Mouse (Mus musculus) embryonic facial prominence, embryonic 14.5 days (tissue): ENCODE results near the gene Tmem8. TPM values are rescaled to one million over a fixed set of nuclear protein-coding genes. Genes with fewer than 3 reads are reported as not detected.
"Not testable (repeated sequence)": the region's sequence is repeated elsewhere in the genome, so short reads cannot be mapped to it uniquely, and the experiment has no call there.

Experiments used
- ATAC-seq: fragments of 200-750 bp; cut with Nextera tagmentation; 2 replicates; pipeline ENCODE4 v1.8.0; 2017; ENCODE audit warnings: low read depth, moderate number of reproducible peaks, moderate TSS enrichment
- DNase-seq: peaks from one replicate; pipeline ENCODE4 v3.0.0-alpha.2; 2015; ENCODE audit warnings: low spot score
- H3K27ac ChIP-seq: fragments of 300-500 bp; sonication (generic); replicated peaks from 2 replicates; pipeline ENCODE4 v1.5.1; 2014; ENCODE audit warnings: low read depth, mild to moderate bottlenecking, low read length, moderate library complexity
- H3K27me3 ChIP-seq: fragments of 300-500 bp; sonication (generic); replicated peaks from 2 replicates; pipeline ENCODE4 v1.6.1; 2014; ENCODE audit warnings: low read length; ENCODE audit not compliant: control insufficient read depth, insufficient read depth
- H3K36me3 ChIP-seq: fragments of 300-500 bp; sonication (generic); 2 replicates; pipeline ENCODE4 v1.6.1; 2014; ENCODE audit warnings: low read length, mixed read lengths; ENCODE audit not compliant: control insufficient read depth, insufficient read depth
- H3K4me1 ChIP-seq: fragments of 300-500 bp; sonication (generic); 2 replicates; pipeline ENCODE4 v1.6.1; 2014; ENCODE audit warnings: antibody characterized with exemption, low read length; ENCODE audit not compliant: control insufficient read depth, insufficient read depth
- H3K4me2 ChIP-seq: fragments of 300-500 bp; sonication (generic); 2 replicates; pipeline ENCODE4 v1.6.1; 2014; ENCODE audit warnings: low read depth, mild to moderate bottlenecking, low read length, moderate library complexity, mixed read lengths
- H3K4me3 ChIP-seq: fragments of 300-500 bp; sonication (generic); 2 replicates; pipeline ENCODE4 v1.5.1; 2014; ENCODE audit warnings: low read depth, mild to moderate bottlenecking, low read length
- H3K9ac ChIP-seq: fragments of 300-500 bp; sonication (generic); 2 replicates; pipeline ENCODE4 v1.6.1; 2014; ENCODE audit warnings: low read depth, mild to moderate bottlenecking, low read length, moderate library complexity, mixed read lengths
- H3K9me3 ChIP-seq: fragments of 300-500 bp; sonication (generic); 2 replicates; pipeline ENCODE4 v1.6.1; 2016; ENCODE audit warnings: low read length; ENCODE audit not compliant: control insufficient read depth
- WGBS: fragments of 180-500 bp; shearing (Covaris S2); extraction: QIAGEN DNeasy Blood & Tissue Kit; methylation state at CpG from one replicate; pipeline ENCODE4 v1.1.7; 2014; 5-methylcytosine and 5-hydroxymethylcytosine counted together
- polyA plus RNA-seq: library from polyadenylated mRNA; unstranded; fragments of >200 nt; fragmentation: Nextera tagmentation; extraction: Ambion mirVana; gene quantifications from 2 replicates; pipeline ENCODE4 v1.2.1, GENCODE M21; 2014

Tmem8 gene
- polyA plus RNA-seq, 1 experiment from 2014 or later, result 3.0 TPM

DNA sequence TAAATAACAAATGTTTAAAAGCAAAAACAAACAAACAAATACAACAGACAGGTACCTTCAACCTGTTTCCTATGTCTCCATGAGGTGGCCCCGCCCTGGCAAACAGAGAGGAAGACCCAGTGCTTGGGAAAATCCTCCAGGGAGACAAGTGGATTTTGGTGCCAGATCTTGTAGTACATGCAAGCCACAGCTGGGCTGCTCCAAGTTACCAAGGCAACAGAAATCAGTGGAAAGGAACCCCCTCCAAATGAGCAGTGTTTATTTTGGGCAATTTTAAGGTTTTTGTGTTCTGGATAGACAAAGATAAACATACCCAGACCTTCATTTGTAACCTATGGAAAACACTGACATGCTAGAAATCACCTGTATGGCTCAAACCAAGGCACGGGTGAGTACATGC lies 34.2 kb upstream of the Tmem8 start:
- DNase-seq (no peak), ATAC-seq (no peak)
- Histone ChIP-seq H3K27ac (no peak overlapping the region), H3K9ac (no peak overlapping the region), H3K9me3 (no peaks in the 10 kb centered on the region), H3K4me2 (no peak overlapping the region), H3K27me3 (no peaks in the 10 kb centered on the region), H3K4me3 (no peak overlapping the region), H3K36me3 (0 out of 2 replicates have a peak, but pooled peaks cover 4% of the 10 kb centered on the region), H3K4me1 (no peaks in the 10 kb centered on the region)
- WGBS, result 79% methylated on average over 2 of the region's 2 CpGs

GRCm38 (mm10) chr17:26080867-26081266 lies 32.2 kb upstream of the Tmem8 start:
- 55% methylated on average over 2 of the region's 2 CpGs for WGBS
- H3K27ac ChIP-seq, result no peak overlapping the region
- no peaks in the 10 kb centered on the region for H3K4me1 ChIP-seq
- no peak overlapping the region for H3K9ac ChIP-seq
- no peaks in the 10 kb centered on the region for H3K9me3 ChIP-seq
- H3K27me3 ChIP-seq, result no peaks in the 10 kb centered on the region
- DNase-seq, result no peak
- no peak for ATAC-seq
- H3K4me3 ChIP-seq, result no peak overlapping the region
- H3K36me3 ChIP-seq, result 0 out of 2 replicates have a peak, but pooled peaks cover 8% of the 10 kb centered on the region
- H3K4me2 ChIP-seq, result no peak overlapping the region

GRCm38 (mm10) chr17:26087059-26087564 lies 26.0 kb upstream of the Tmem8 start:
- no peaks in the 10 kb centered on the region; the same call in 1 of the 2 replicates for H3K4me1 ChIP-seq
- no peak for ATAC-seq
- H3K9ac ChIP-seq, result no peak overlapping the region
- no peak overlapping the region for H3K27ac ChIP-seq
- H3K27me3 ChIP-seq, result no peaks in the 10 kb centered on the region
- H3K36me3 ChIP-seq, result peaks cover 21% of the 10 kb centered on the region
- WGBS, result 87% methylated on average over 9 of the region's 9 CpGs
- H3K4me2 ChIP-seq, result no peak overlapping the region
- no peak overlapping the region for H3K4me3 ChIP-seq
- H3K9me3 ChIP-seq, result no peaks in the 10 kb centered on the region
- DNase-seq, result no peak

DNA sequence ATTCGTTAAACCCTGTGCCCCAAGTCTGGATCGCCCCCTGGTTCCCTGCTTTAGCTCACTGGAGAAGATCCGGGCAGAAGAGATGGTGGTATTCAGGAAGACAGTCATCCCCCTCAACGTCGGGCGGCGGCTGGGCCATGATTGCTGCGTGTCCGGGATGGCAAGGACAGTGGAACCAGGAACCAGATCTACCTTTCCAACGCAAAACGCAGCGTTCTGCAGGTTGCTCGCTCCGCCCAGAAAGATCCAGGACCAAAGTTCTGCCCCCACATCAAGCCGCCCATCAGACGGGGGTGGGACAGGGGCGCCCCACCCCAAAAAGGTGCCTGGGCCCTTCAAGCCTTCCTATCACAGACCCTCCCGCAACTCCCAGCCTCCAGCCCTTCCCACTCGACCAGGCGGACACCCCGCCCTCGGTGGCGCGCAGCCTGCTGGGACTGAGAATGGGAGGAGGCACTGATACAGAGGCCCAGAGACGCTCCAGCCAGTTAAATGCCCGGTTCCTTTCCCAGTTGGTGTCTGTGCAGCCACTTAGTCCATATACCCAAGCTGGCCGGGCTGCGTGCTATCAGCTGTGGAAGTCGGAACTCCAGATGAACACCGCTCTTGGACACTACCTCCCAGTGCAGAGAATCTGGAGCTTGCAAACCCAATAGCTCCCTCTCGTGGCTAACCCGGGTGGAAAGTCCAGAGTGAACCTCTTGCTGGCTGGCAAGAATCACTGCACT lies 23.0 kb upstream of the Tmem8 start, which contains the start of gene Decr2:
Gene Decr2 (minus strand): TSS at position 433 of the 728 bp plus-strand sequence.
- ATAC-seq, result peak; percentile 95
- peak within 1 kb of the TSS; percentile 78 for H3K27ac ChIP-seq
- H3K4me2 ChIP-seq, result peak within 1 kb of the TSS; percentile 80
- 1% methylated on average over 31 of the region's 32 CpGs for WGBS
- H3K4me1 ChIP-seq, result peaks cover 4% of the 10 kb centered on the region; the same call in 1 of the 2 replicates
- H3K4me3 ChIP-seq, result peak within 1 kb of the TSS; percentile 63
- peak within 1 kb of the TSS; percentile 81 for H3K9ac ChIP-seq
- H3K36me3 ChIP-seq, result peaks cover 19% of the 10 kb centered on the region
- H3K9me3 ChIP-seq, result no peaks in the 10 kb centered on the region
- peak; percentile 95 for DNase-seq
- H3K27me3 ChIP-seq, result no peaks in the 10 kb centered on the region

GRCm38 (mm10) chr17:26094531-26095110 lies 18.5 kb upstream of the Tmem8 start:
- Histone ChIP-seq H3K4me1 (peaks cover 4% of the 10 kb centered on the region; the same call in 1 of the 2 replicates), H3K9me3 (no peaks in the 10 kb centered on the region), H3K4me2 (peak overlapping the region; percentile 71), H3K4me3 (peak overlapping the region; percentile 72), H3K9ac (peak overlapping the region; percentile 87), H3K27ac (peak overlapping the region; percentile 78; the same call in 1 of the 2 replicates), H3K27me3 (no peaks in the 10 kb centered on the region), H3K36me3 (0 out of 2 replicates have a peak, but pooled peaks cover 11% of the 10 kb centered on the region)
- 23% methylated on average over 9 of the region's 9 CpGs for WGBS
- DNase-seq, result no peak
- no peak for ATAC-seq

GRCm38 (mm10) chr17:26095121-26095740 lies 17.9 kb upstream of the Tmem8 start, which contains the start of gene Nme4:
Nme4 (minus strand) TSS chr17:26095602.
- Histone ChIP-seq H3K27me3 (no peaks in the 10 kb centered on the region), H3K4me3 (peak within 1 kb of the TSS; percentile 72), H3K27ac (peak within 1 kb of the TSS; percentile 78; the same call in 1 of the 2 replicates), H3K4me2 (peak within 1 kb of the TSS; percentile 71), H3K9me3 (no peaks in the 10 kb centered on the region), H3K4me1 (0 out of 2 replicates have a peak, but pooled peaks cover 4% of the 10 kb centered on the region), H3K9ac (peak within 1 kb of the TSS; percentile 87), H3K36me3 (0 out of 2 replicates have a peak, but pooled peaks cover 11% of the 10 kb centered on the region)
- DNase-seq, result peak; percentile 70
- WGBS, result 3% methylated on average over 31 of the region's 47 CpGs
- ATAC-seq, result peak; percentile 64

DNA sequence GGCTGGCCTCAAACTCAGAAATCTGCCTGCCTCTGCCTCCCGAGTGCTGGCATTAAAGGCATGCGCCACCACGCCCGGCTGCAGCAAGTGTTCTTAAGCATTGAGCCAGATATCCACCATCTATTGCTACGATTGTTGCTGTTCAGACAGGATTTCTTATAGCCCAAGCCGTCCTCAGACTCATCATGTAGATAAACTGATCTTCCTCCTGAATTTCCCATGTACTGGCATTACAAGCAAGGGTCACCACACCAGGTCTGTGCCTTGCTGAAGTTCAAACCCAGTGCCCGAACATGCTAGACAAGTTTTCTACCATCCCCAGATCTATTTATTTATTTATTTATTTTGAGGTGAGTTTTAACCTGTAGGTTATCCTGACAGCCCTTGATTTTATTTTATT lies 14.6 kb upstream of the Tmem8 start:
- 0 out of 2 replicates have a peak, but pooled peaks cover 4% of the 10 kb centered on the region for H3K4me1 ChIP-seq
- H3K27me3 ChIP-seq, result no peaks in the 10 kb centered on the region
- 92% methylated on average over 7 of the region's 7 CpGs for WGBS
- H3K9ac ChIP-seq, result no peak overlapping the region
- DNase-seq (no peak), ATAC-seq (no peak)
- no peak overlapping the region for H3K4me2 ChIP-seq
- no peak overlapping the region for H3K4me3 ChIP-seq
- H3K9me3 ChIP-seq, result no peaks in the 10 kb centered on the region
- H3K36me3 ChIP-seq, result no peaks in the 10 kb centered on the region
- H3K27ac ChIP-seq, result no peak overlapping the region

DNA sequence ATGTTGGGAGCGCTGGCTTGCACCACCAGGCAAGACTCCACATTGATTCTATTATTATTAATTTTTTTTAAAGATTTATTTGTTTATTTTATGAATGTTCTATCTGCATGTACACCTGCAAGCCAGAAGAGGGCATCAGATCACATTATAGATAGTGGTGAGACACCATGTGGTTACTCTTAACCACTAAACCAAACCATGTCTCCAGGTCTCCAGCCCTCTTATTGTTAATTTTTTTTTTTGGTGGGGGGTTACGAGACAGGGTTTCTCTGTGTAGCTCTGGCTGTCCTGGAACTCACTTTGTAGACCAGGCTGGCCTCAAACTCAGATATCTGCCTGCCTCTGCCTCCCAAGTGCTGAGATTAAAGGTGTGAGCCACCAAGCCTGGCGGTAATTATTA lies 13.8 kb upstream of the Tmem8 start:
- not testable (repeated sequence) for H3K27me3 ChIP-seq, H3K4me1 ChIP-seq, H3K4me2 ChIP-seq, ATAC-seq, H3K9me3 ChIP-seq, H3K27ac ChIP-seq, H3K4me3 ChIP-seq, H3K9ac ChIP-seq, H3K36me3 ChIP-seq
- DNase-seq, result peak; percentile 30
- 48% methylated on average over 3 of the region's 3 CpGs for WGBS
